In the genomic region with DNA sequence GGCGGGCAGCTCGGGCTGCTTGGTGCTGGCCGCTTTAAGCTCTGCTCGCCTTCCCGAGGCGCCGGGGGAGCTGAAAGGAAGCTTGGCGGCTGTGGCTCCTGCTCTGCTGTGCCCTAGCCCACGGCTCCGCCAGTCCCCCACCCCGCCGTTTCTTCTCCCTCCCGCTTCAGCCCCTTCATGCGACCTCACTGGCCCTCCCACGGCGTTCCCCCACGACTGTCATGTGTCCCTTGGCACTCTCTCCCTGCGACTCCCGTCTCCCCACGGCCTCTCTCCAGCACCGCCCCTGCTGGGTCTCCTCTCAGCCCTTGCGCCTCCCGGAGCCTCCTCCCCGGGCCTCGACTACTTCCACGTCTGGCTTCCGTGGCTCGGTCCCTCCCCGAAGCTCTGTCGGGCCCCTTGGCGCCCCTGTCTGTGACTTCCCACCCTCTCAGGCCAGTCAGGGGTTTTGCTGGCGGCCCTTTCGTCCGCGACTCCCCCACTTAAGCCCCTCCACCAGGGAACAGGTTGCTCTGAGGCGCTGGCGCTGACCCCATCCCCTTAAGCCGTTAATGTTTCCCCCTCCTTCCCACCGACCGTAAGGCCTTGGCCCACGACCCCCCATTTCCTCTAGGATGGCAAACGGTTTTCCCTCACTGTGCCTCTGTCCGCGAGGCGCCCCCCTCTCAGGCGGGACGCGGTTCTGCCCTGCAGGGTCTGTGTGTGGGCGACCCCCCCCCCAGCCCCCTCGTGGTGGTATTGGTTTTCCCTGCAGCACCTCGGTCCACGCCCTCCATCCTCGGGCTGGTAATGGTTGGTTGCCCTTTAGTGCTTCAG, we compare ENCODE assay signal across 8 mouse cellular contexts. TPM values are rescaled to one million over a fixed set of nuclear protein-coding genes. Genes with fewer than 3 reads are reported as not detected.
DNase-seq lines count a peak whose midpoint lies in the region; ATAC-seq and TF ChIP-seq lines count a peak whose summit lies in the region.

No protein-coding gene starts in this region.

- H3K4me3 ChIP-seq in hindbrain, embryonic 10.5 days, result peak overlapping the region; percentile 72
- H3K4me3 ChIP-seq in liver, embryonic 12.5 days, result peak overlapping the region; percentile 71
- peak overlapping the region; percentile 48 for H3K4me3 ChIP-seq in myocyte
- H3K4me3 ChIP-seq in testis, adult 2 months (ENCODE audit: control insufficient read depth, low read depth, low read length), result peak overlapping the region; percentile 93

- H3K4me2 ChIP-seq in liver, embryonic 12.5 days, result peak overlapping the region; percentile 88
- peak overlapping the region; percentile 55 for H3K4me2 ChIP-seq in myocyte (ENCODE audit: low read depth)

- peak overlapping the region; percentile 35 for H3ac ChIP-seq in myocyte (ENCODE audit: control insufficient read depth, insufficient read length)

- no peaks in the 10 kb centered on the region for H3K79me2 ChIP-seq in myocyte (ENCODE audit: control insufficient read depth, insufficient read depth)

- H3K9ac ChIP-seq in liver, embryonic 12.5 days, result peak overlapping the region; percentile 77

- H3K27me3 ChIP-seq in hindbrain, embryonic 10.5 days (ENCODE audit: insufficient read depth, poor library complexity, severe bottlenecking), result no peaks in the 10 kb centered on the region
- H3K27me3 ChIP-seq in liver, embryonic 12.5 days (replicated peaks), result peaks cover 9% of the 10 kb centered on the region
- no peaks in the 10 kb centered on the region for H3K27me3 ChIP-seq in myocyte (ENCODE audit: control insufficient read depth, insufficient read depth, insufficient read length)
- no peaks in the 10 kb centered on the region for H3K27me3 ChIP-seq in testis, adult 2 months (ENCODE audit: control insufficient read depth, insufficient read depth, low read length)

- peak; percentile 89 for DNase-seq in heart, adult 11 months
- DNase-seq in heart, adult 8-10 months (ENCODE audit: low spot score), result no peak
- DNase-seq in adrenal gland, postnatal 10 days, result peak; percentile 34
- DNase-seq in hindbrain, embryonic 10.5 days (ENCODE audit: low spot score), result no peak

- H3K9me3 ChIP-seq in hindbrain, embryonic 10.5 days, result no peaks in the 10 kb centered on the region
- H3K9me3 ChIP-seq in liver, embryonic 12.5 days (replicated peaks), result no peaks in the 10 kb centered on the region

- peaks cover 4% of the 10 kb centered on the region; the same call in 1 of the 2 replicates for H3K4me1 ChIP-seq in hindbrain, embryonic 10.5 days (replicated peaks)
- peaks cover 15% of the 10 kb centered on the region for H3K4me1 ChIP-seq in liver, embryonic 12.5 days
- H3K4me1 ChIP-seq in testis, adult 2 months (ENCODE audit: control insufficient read depth, insufficient read depth, low read length), result peaks cover 6% of the 10 kb centered on the region

- no peak for TF ChIP-seq CTCF in testis, adult 2 months (IDR thresholded peaks at IDR 0.05; ENCODE audit: control insufficient read depth, insufficient read depth, insufficient replicate concordance, low read depth, low read length)

- ATAC-seq in erythroblast, adult 5-6 weeks (replicated peaks; ENCODE audit: low FRiP score, poor library complexity, severe bottlenecking), result peak; percentile 81
- ATAC-seq in liver, embryonic 12.5 days, result peak; percentile 82

- H3K27ac ChIP-seq in hindbrain, embryonic 10.5 days, result peak overlapping the region; percentile 86
- peak overlapping the region; percentile 73 for H3K27ac ChIP-seq in liver, embryonic 12.5 days
- H3K27ac ChIP-seq in testis, adult 2 months (ENCODE audit: control insufficient read depth, insufficient read depth, low read depth, low read length), result peak overlapping the region; percentile 97

- H3K36me3 ChIP-seq in hindbrain, embryonic 10.5 days, result no peaks in the 10 kb centered on the region; the same call in 1 of the 2 replicates
- H3K36me3 ChIP-seq in liver, embryonic 12.5 days, result peaks cover 4% of the 10 kb centered on the region; the same call in 1 of the 2 replicates
- no peaks in the 10 kb centered on the region for H3K36me3 ChIP-seq in myocyte (ENCODE audit: control insufficient read depth, insufficient read depth)
- no peaks in the 10 kb centered on the region for H3K36me3 ChIP-seq in testis, adult 2 months (ENCODE audit: control insufficient read depth, insufficient read depth, low read length)

- 23% methylated on average over 53 of the region's 53 CpGs for WGBS in hindbrain, embryonic 10.5 days
- WGBS in liver, embryonic 12.5 days (ENCODE audit: insufficient replicate concordance), result 9% methylated on average over 37 of the region's 53 CpGs

- no peak for TF ChIP-seq POLR2A in myocyte (IDR thresholded peaks at IDR 0.05; ENCODE audit: insufficient read length, low read depth)
- no peak for TF ChIP-seq POLR2A in testis, adult 2 months (IDR thresholded peaks at IDR 0.05; ENCODE audit: control insufficient read depth, low read depth, low read length)

TF ChIP-seq in myocyte, 11 proteins besides CTCF, POLR2A, EP300 and RAD21:
- TF ChIP-seq SRF (IDR thresholded peaks at IDR 0.05; ENCODE audit: control insufficient read depth, insufficient read length, low read depth), result no peak
- TF ChIP-seq MYOD1 (IDR thresholded peaks at IDR 0.05; ENCODE audit: control insufficient read depth in 1 of 3, insufficient read length in 2 of 3, low read depth in 2 of 3), result no peak
- no peak for TF ChIP-seq USF1 (IDR thresholded peaks at IDR 0.05; ENCODE audit: low read depth)
- TF ChIP-seq POLR2AphosphoS2 (IDR thresholded peaks at IDR 0.05; ENCODE audit: insufficient read length, low read depth), result no peak
- no peak for TF ChIP-seq MAX (IDR thresholded peaks at IDR 0.05; ENCODE audit: low read depth)
- TF ChIP-seq E2F4 (IDR thresholded peaks at IDR 0.05; ENCODE audit: insufficient read depth), result no peak
- no peak for TF ChIP-seq REST (IDR thresholded peaks at IDR 0.05; ENCODE audit: insufficient read depth, insufficient read length)
- TF ChIP-seq CEBPB (IDR thresholded peaks at IDR 0.05; ENCODE audit: insufficient read depth, poor library complexity, severe bottlenecking), result no peak
- TF ChIP-seq TCF12 (IDR thresholded peaks at IDR 0.05; ENCODE audit: insufficient read depth, poor library complexity, severe bottlenecking), result no peak
- TF ChIP-seq MYOG (IDR thresholded peaks at IDR 0.05; ENCODE audit: control insufficient read depth in 1 of 3, insufficient read depth in 1 of 3, insufficient read length in 2 of 3, low read depth in 2 of 3), result no peak
- TF ChIP-seq TCF3 (IDR thresholded peaks at IDR 0.05; ENCODE audit: insufficient read length, low read depth), result no peak

RNA-seq across cellular contexts. Expression of a gene that starts 0.8 kb away (rescaled TPM):
- 1 to 10 TPM; 4.0 to 6.6 (median 5.8) TPM for total RNA-seq in heart, adult 8-10 months (2022)
- 10 to 100 TPM; 10.9 to 13.6 TPM for total RNA-seq in adrenal gland, postnatal 10 days (2021)
- total RNA-seq in erythroblast, adult 5-6 weeks (2015; ENCODE audit: low replicate concordance), result 10.0 and 10.6 TPM in 2 replicates
- total RNA-seq in erythroblast, adult 5-6 weeks (2017; ENCODE audit: low replicate concordance), result 1.1 and 2.6 TPM in 2 replicates
- 23.4 and 24.4 TPM in 2 replicates for polyA plus RNA-seq in hindbrain, embryonic 10.5 days (2016; fragmentation: Nextera tagmentation; extraction: Ambion mirVana)
- 15.7 and 18.8 TPM in 2 replicates for polyA plus RNA-seq in liver, embryonic 12.5 days (2016; fragmentation: Nextera tagmentation; extraction: Ambion mirVana)
- 3.6 TPM for polyA plus RNA-seq in myocyte (2012; fragmentation: generic; extraction: Trizol)
- polyA plus RNA-seq in testis, adult 2 months (2012; rRNA removed), result 19.9 and 30.2 TPM in 2 replicates

Comparison
In these comparisons a context has a peak if more than half of its experiments do, and no peak if none do; other contexts are left out.
1. DNase-seq: peak in heart, adult 11 months (single experiment) and adrenal gland, postnatal 10 days (single experiment); none in heart, adult 8-10 months (single experiment) and hindbrain, embryonic 10.5 days (single experiment).
2. Peak in every context shown above with its lines, with median percentiles within 50 percentile points of each other: H3K27ac ChIP-seq and H3K4me3 ChIP-seq.